Mouse (Mus musculus) CH12.LX (cell line): ENCODE measurements around the gene Cldn5. TPM values are rescaled to one million over a fixed set of nuclear protein-coding genes. Genes with fewer than 3 reads are reported as not detected.

Experiments used
- DNase-seq: peaks from one replicate; pipeline ENCODE4 v3.0.0-alpha.2; 2013; ENCODE audit errors: extremely low read depth
- H3K27ac ChIP-seq: 2 replicates; pipeline ENCODE4 v1.5.1; 2012; ENCODE audit warnings: low read depth, mild to moderate bottlenecking, control low read depth, moderate library complexity; ENCODE audit not compliant: insufficient read depth
- H3K27me3 ChIP-seq: replicated peaks from 2 replicates; pipeline ENCODE3; 2012; ENCODE audit warnings: inconsistent platforms
- H3K36me3 ChIP-seq, 2 experiments: replicated peaks in 1 of 2; 2 replicates each; pipeline versions ENCODE3 to v1.6.1; 2012; ENCODE audit warnings: inconsistent platforms in 1 of 2, low read length in 1 of 2, mild to moderate bottlenecking in 1 of 2, mixed read lengths in 1 of 2, moderate library complexity in 1 of 2; ENCODE audit not compliant: control insufficient read depth in 1 of 2, insufficient read depth in 1 of 2
- H3K4me1 ChIP-seq, 2 experiments: 2 replicates each; pipeline ENCODE4 v1.6.1; 2012; ENCODE audit warnings: inconsistent platforms in 1 of 2, moderate library complexity in 1 of 2; ENCODE audit not compliant: insufficient read depth in 2 of 2, control insufficient read depth in 1 of 2
- H3K4me2 ChIP-seq: 2 replicates; pipeline ENCODE4 v1.6.1; 2012; ENCODE audit warnings: low read depth, mild to moderate bottlenecking, control low read depth; ENCODE audit not compliant: poor library complexity, insufficient read depth, severe bottlenecking
- H3K4me3 ChIP-seq, 3 experiments: fragments of 150-350 bp in 1 of 3; sonication (generic) in 1 of 3; replicated peaks in 1 of 3; 2 replicates each; pipeline versions ENCODE3 to v1.5.1; 2011 to 2012; ENCODE audit warnings: low read depth in 2 of 3, low read length in 2 of 3, mild to moderate bottlenecking in 2 of 3, moderate library complexity in 2 of 3, control low read depth in 1 of 3, improper control_type of control experiment in 1 of 3, inconsistent platforms in 1 of 3, mixed read lengths in 1 of 3; ENCODE audit not compliant: poor library complexity in 1 of 3
- H3K79me2 ChIP-seq: replicated peaks from 2 replicates; pipeline ENCODE4 v1.6.1; 2012; ENCODE audit warnings: mild to moderate bottlenecking, moderate library complexity; ENCODE audit not compliant: control insufficient read depth, poor library complexity, insufficient read depth, severe bottlenecking; ENCODE audit errors: extremely low read depth
- H3K9ac ChIP-seq: 2 replicates; pipeline ENCODE4 v1.6.1; 2012; ENCODE audit warnings: low read depth, mild to moderate bottlenecking, control low read depth, moderate library complexity; ENCODE audit not compliant: insufficient read depth
- H3K9me3 ChIP-seq: replicated peaks from 2 replicates; pipeline ENCODE3; 2012; ENCODE audit warnings: low read length, inconsistent platforms, mixed read lengths
- BHLHE40 ChIP-seq: IDR thresholded peaks from 2 replicates; pipeline ENCODE4 v1.6.1; 2011; ENCODE audit warnings: mild to moderate bottlenecking, low read depth, low read length, improper control_type of control experiment
- CHD2 ChIP-seq: IDR thresholded peaks from 2 replicates; pipeline ENCODE4 v1.6.1; 2011; ENCODE audit warnings: low read length, improper control_type of control experiment
- E2F4 ChIP-seq: IDR thresholded peaks from 2 replicates; pipeline ENCODE4 v1.6.1; 2011; ENCODE audit warnings: low read depth, low read length, improper control_type of control experiment; ENCODE audit not compliant: insufficient replicate concordance
- ELF1 ChIP-seq: IDR thresholded peaks from 2 replicates; pipeline ENCODE4 v1.6.1; 2014; ENCODE audit warnings: low read depth, mild to moderate bottlenecking, inconsistent platforms, low read length, improper control_type of control experiment
- ETS1 ChIP-seq: conservative IDR thresholded peaks from 2 replicates; pipeline ENCODE4 v1.6.1; 2012; ENCODE audit warnings: low read depth, mild to moderate bottlenecking, inconsistent platforms, low read length, improper control_type of control experiment, moderate library complexity
- GABPA ChIP-seq: IDR thresholded peaks from 2 replicates; pipeline ENCODE4 v1.6.1; 2012; ENCODE audit warnings: low read depth, low read length, improper control_type of control experiment, inconsistent platforms; ENCODE audit not compliant: insufficient replicate concordance
- HCFC1 ChIP-seq: IDR thresholded peaks from 2 replicates; pipeline ENCODE4 v1.6.1; 2012; ENCODE audit warnings: low read depth, mild to moderate bottlenecking, inconsistent platforms, low read length, improper control_type of control experiment
- IRF4 ChIP-seq: IDR thresholded peaks from 2 replicates; pipeline ENCODE4 v1.6.1; 2014; ENCODE audit warnings: low read depth, mild to moderate bottlenecking, inconsistent platforms, low read length, improper control_type of control experiment
- JUND ChIP-seq: conservative IDR thresholded peaks from 2 replicates; pipeline ENCODE4 v1.6.1; 2011; ENCODE audit warnings: low read depth, low read length, improper control_type of control experiment
- KAT2A ChIP-seq: IDR thresholded peaks from 2 replicates; pipeline ENCODE4 v1.6.1; 2012; ENCODE audit warnings: low read length, improper control_type of control experiment, inconsistent platforms; ENCODE audit not compliant: insufficient replicate concordance
- MAFK ChIP-seq: IDR thresholded peaks from 2 replicates; pipeline ENCODE4 v1.6.1; 2011; ENCODE audit warnings: low read length, improper control_type of control experiment; ENCODE audit not compliant: insufficient replicate concordance
- MAX ChIP-seq: IDR thresholded peaks from 2 replicates; pipeline ENCODE4 v1.6.1; 2011; ENCODE audit warnings: low read length, improper control_type of control experiment
- MAZ ChIP-seq: IDR thresholded peaks from 2 replicates; pipeline ENCODE4 v1.6.1; 2012; ENCODE audit warnings: low read depth, mild to moderate bottlenecking, inconsistent platforms, low read length, improper control_type of control experiment, moderate library complexity
- MEF2A ChIP-seq: IDR thresholded peaks from 2 replicates; pipeline ENCODE4 v1.6.1; 2014; ENCODE audit warnings: low read depth, mild to moderate bottlenecking, inconsistent platforms, low read length, improper control_type of control experiment, borderline replicate concordance
- MXI1 ChIP-seq: IDR thresholded peaks from 2 replicates; pipeline ENCODE4 v1.6.1; 2011; ENCODE audit warnings: mild to moderate bottlenecking, low read depth, low read length, improper control_type of control experiment
- MYC ChIP-seq: IDR thresholded peaks from 2 replicates; pipeline ENCODE4 v1.6.1; 2011; ENCODE audit warnings: low read depth, mild to moderate bottlenecking, improper control_type of control experiment, low read length
- NELFE ChIP-seq: IDR thresholded peaks from 2 replicates; pipeline ENCODE4 v1.6.1; 2011; ENCODE audit warnings: low read depth, low read length, improper control_type of control experiment
- NRF1 ChIP-seq: IDR thresholded peaks from 2 replicates; pipeline ENCODE4 v1.6.1; 2014; ENCODE audit warnings: low read depth, mild to moderate bottlenecking, inconsistent platforms, low read length, improper control_type of control experiment, moderate library complexity
- POLR2A ChIP-seq: IDR thresholded peaks from 2 replicates; pipeline ENCODE4 v1.6.1; 2011; ENCODE audit warnings: low read depth, mild to moderate bottlenecking, improper control_type of control experiment, low read length
- RAD21 ChIP-seq: IDR thresholded peaks from 2 replicates; pipeline ENCODE4 v1.6.1; 2011; ENCODE audit warnings: low read depth, mild to moderate bottlenecking, low read length, improper control_type of control experiment, moderate library complexity
- RCOR1 ChIP-seq: conservative IDR thresholded peaks from 2 replicates; pipeline ENCODE4 v1.6.1; 2012; ENCODE audit warnings: low read depth, mild to moderate bottlenecking, inconsistent platforms, low read length, improper control_type of control experiment
- SIN3A ChIP-seq: IDR thresholded peaks from 2 replicates; pipeline ENCODE4 v1.6.1; 2012; ENCODE audit warnings: low read length, improper control_type of control experiment, inconsistent platforms
- SMC3 ChIP-seq: IDR thresholded peaks from 2 replicates; pipeline ENCODE4 v1.6.1; 2011; ENCODE audit warnings: low read depth, low read length, improper control_type of control experiment
- TBP ChIP-seq: conservative IDR thresholded peaks from 2 replicates; pipeline ENCODE4 v1.6.1; 2011; ENCODE audit warnings: low read depth, low read length, improper control_type of control experiment
- TCF12 ChIP-seq: IDR thresholded peaks from 2 replicates; pipeline ENCODE4 v1.6.1; 2014; ENCODE audit warnings: low read depth, mild to moderate bottlenecking, inconsistent platforms, low read length, improper control_type of control experiment
- UBTF ChIP-seq: IDR thresholded peaks from 2 replicates; pipeline ENCODE4 v1.6.1; 2012; ENCODE audit warnings: low read depth, mild to moderate bottlenecking, inconsistent platforms, low read length, improper control_type of control experiment, moderate library complexity
- ZC3H11A ChIP-seq: IDR thresholded peaks from 2 replicates; pipeline ENCODE4 v1.6.1; 2012; ENCODE audit warnings: low read depth, mild to moderate bottlenecking, inconsistent platforms, low read length, improper control_type of control experiment
- ZKSCAN1 ChIP-seq: IDR thresholded peaks from 2 replicates; pipeline ENCODE4 v1.6.1; 2012; ENCODE audit warnings: low read depth, inconsistent platforms, low read length, improper control_type of control experiment, borderline replicate concordance
- ZNF384 ChIP-seq: IDR thresholded peaks from 2 replicates; pipeline ENCODE4 v1.6.1; 2012; ENCODE audit warnings: low read depth, low read length, improper control_type of control experiment, inconsistent platforms
- dilution Hi-C: fragments of 300-500 bp; cut with MboI; formaldehyde crosslinking; loops from 2 replicates; pipeline ENCODE4 v1.14.3; 2020; ENCODE audit warnings: low sequenced_read_pairs; ENCODE audit not compliant: extremely low pct_unique_long_range_greater_than_20kb, extremely low pct_ligation_motif_present
- in situ Hi-C: fragments of 300-500 bp; cut with MboI; formaldehyde crosslinking; loops from 3 replicates; pipeline ENCODE4 v1.14.3; 2019; ENCODE audit warnings: low sequenced_read_pairs, low pct_ligation_motif_present, low pct_unique_long_range_greater_than_20kb, mixed read lengths
- polyA plus RNA-seq: library from polyadenylated mRNA; unstranded; fragments of >175 nt; gene quantifications from 2 replicates; pipeline ENCODE4 v1.2.1, GENCODE M21; 2012; ENCODE audit warnings: low read depth; ENCODE audit not compliant: insufficient read length
- total RNA-seq, 2 experiments: library from RNA; depleted of rRNA; stranded (reverse); fragments of 300-350 nt in 1 of 2; fragments of >200 nt in 1 of 2; gene quantifications; 2 replicates each; pipeline ENCODE4 v1.2.3; 2012 to 2014

The Cldn5 gene
- total and polyA plus RNA-seq, 3 experiments, result not detected

GRCm38 (mm10) chr16:18811032-18811431, 34.4 kb downstream of the Cldn5 start:
- peak overlapping the region; percentile 64 to 99 (median 94) for H3K4me3 ChIP-seq
- H3K79me2 ChIP-seq, result peaks cover 45% of the 10 kb centered on the region
- H3K27ac ChIP-seq, result peak overlapping the region; percentile 65
- H3K9me3 ChIP-seq, result no peaks in the 10 kb centered on the region
- H3K4me1 ChIP-seq, result peaks cover 8 to 27% of the 10 kb centered on the region in 2 experiments
- H3K36me3 ChIP-seq, result peaks cover 46 to 69% of the 10 kb centered on the region in 2 experiments
- TF ChIP-seq MAZ (0 out of 2 replicates have a peak, but pooled peaks have one; percentile 48), JUND (0 out of 2 replicates have a peak, but pooled peaks have one; percentile 12), ZNF384 (no peak), ZKSCAN1 (no peak)
- TF ChIP-seq, all 38 proteins: peak for 2
- H3K27me3 ChIP-seq, result no peaks in the 10 kb centered on the region
- dilution Hi-C loops (no loop called here), in situ Hi-C loops (no loop called here)
- peak; percentile 65 for DNase-seq
- H3K4me2 ChIP-seq, result peak overlapping the region; percentile 91
- peak overlapping the region; percentile 96 for H3K9ac ChIP-seq

GRCm38 (mm10) chr16:18811468-18812384, 35.1 kb downstream of the Cldn5 start, which contains the start of the genes Ufd1 and Cdc45:
Ufd1 (plus strand) TSS chr16:18811779.
Cdc45 (minus strand) TSS chr16:18811987.
- H3K27me3 ChIP-seq, result no peaks in the 10 kb centered on the region
- peak; percentile 99 for DNase-seq
- in situ Hi-C loops (no loop called here), dilution Hi-C loops (no loop called here)
- peaks cover 8 to 27% of the 10 kb centered on the region in 2 experiments for H3K4me1 ChIP-seq
- peaks cover 45% of the 10 kb centered on the region for H3K79me2 ChIP-seq
- peak within 1 kb of the TSS; percentile 65 for H3K27ac ChIP-seq
- peak within 1 kb of the TSS; percentile 96 for H3K9ac ChIP-seq
- peak within 1 kb of the TSS; percentile 64 to 99 (median 94) for H3K4me3 ChIP-seq
- H3K36me3 ChIP-seq, result peaks cover 46 to 69% of the 10 kb centered on the region in 2 experiments
- no peaks in the 10 kb centered on the region for H3K9me3 ChIP-seq
- peak within 1 kb of the TSS; percentile 91 for H3K4me2 ChIP-seq
- no peak for TF ChIP-seq RAD21
- TF ChIP-seq ELF1, result peak; percentile 99
- TF ChIP-seq IRF4, result peak; percentile 38; the same call in 1 of the 2 replicates
- TF ChIP-seq E2F4, result peak; percentile 89; the same call in 1 of the 2 replicates
- peak; percentile 85 for TF ChIP-seq MAZ
- peak; percentile 99 for TF ChIP-seq CHD2
- TF ChIP-seq MAFK, result no peak
- TF ChIP-seq ETS1, result no peak
- TF ChIP-seq KAT2A, result peak; percentile 99
- no peak for TF ChIP-seq ZC3H11A
- TF ChIP-seq BHLHE40, result no peak
- TF ChIP-seq SIN3A, result peak; percentile 98
- peak; percentile 97 for TF ChIP-seq NELFE
- peak; percentile 92; the same call in 1 of the 2 replicates for TF ChIP-seq TBP
- TF ChIP-seq MEF2A, result no peak; the same call in 1 of the 2 replicates
- TF ChIP-seq POLR2A, result peak; percentile 98
- TF ChIP-seq TCF12, result peak; percentile 87
- no peak for TF ChIP-seq UBTF
- TF ChIP-seq JUND, result no peak
- TF ChIP-seq RCOR1, result 0 out of 2 replicates have a peak, but pooled peaks have one; percentile 54
- TF ChIP-seq HCFC1, result peak; percentile 91
- peak; percentile 82 for TF ChIP-seq NRF1
- peak; percentile 62; the same call in 1 of the 2 replicates for TF ChIP-seq MYC
- TF ChIP-seq SMC3, result no peak
- TF ChIP-seq MXI1, result peak; percentile 95
- TF ChIP-seq GABPA, result peak; percentile 75; the same call in 1 of the 2 replicates
- peak; percentile 90 for TF ChIP-seq MAX
